Comparison of ENCODE assay signal across 8 mouse cellular contexts in the genomic region with DNA sequence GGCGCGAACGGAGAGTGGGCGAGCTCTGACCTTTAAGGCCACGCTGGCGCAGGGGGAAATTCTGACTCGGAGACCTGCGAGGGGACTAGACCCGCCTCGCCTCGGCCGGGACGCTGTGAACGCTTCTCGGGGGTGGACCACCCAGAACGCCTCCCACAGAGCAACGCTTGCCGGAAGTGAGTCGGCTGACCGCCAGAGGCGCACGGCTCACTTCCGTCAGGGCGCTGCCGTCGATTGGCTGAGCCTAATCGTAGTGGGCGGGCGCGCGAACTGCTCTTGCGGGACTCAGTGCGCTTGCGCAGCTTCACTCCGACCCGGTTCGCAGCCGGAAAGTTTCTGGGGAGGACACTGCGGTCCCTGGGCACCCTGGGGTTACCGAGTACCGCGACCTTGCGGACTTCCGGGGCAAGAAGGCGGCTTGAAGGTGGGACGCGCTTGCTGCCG. TPM values are rescaled to one million over a fixed set of nuclear protein-coding genes. Genes with fewer than 3 reads are reported as not detected.
DNase-seq lines count a peak whose midpoint lies in the region; ATAC-seq lines count a peak whose summit lies in the region.

A gene (minus strand): TSS at position 148 of the 444 bp plus-strand sequence.
A gene (plus strand): TSS at position 273 of the 444 bp plus-strand sequence.

- H3K4me1 ChIP-seq in hindbrain, embryonic 11.5 days (replicated peaks; ENCODE audit: control insufficient read depth, insufficient read depth, low read length), result peaks cover 3% of the 10 kb centered on the region

- H3K27ac ChIP-seq in hindbrain, embryonic 11.5 days (ENCODE audit: low read depth, low read length), result peak within 1 kb of the TSS; percentile 70

- no peaks in the 10 kb centered on the region for H3K36me3 ChIP-seq in hindbrain, embryonic 11.5 days (ENCODE audit: control insufficient read depth, insufficient read depth, low read length)

- no peaks in the 10 kb centered on the region for H3K27me3 ChIP-seq in hindbrain, embryonic 11.5 days (ENCODE audit: control insufficient read depth, insufficient read depth, low read length)

- ATAC-seq in frontal cortex, adult (ENCODE audit: low TSS enrichment), result peak; percentile 73
- peak; percentile 84 for ATAC-seq in hindbrain, embryonic 11.5 days (ENCODE audit: low FRiP score)

- peak; percentile 93 for DNase-seq in MEL-GATA-1-ER (ENCODE audit: extremely low read depth, low read depth)
- peak; percentile 96 for DNase-seq in cerebellum, adult 8-10 months
- peak; percentile 96 for DNase-seq in hindbrain, embryonic 11.5 days (ENCODE audit: low spot score)
- DNase-seq in layer of hippocampus, postnatal 10 days (ENCODE audit: low spot score in 2 of 2), result peak; percentile 95 to 98
- DNase-seq in lung, postnatal 10 days, result peak; percentile 98
- peak; percentile 95 for DNase-seq in ovary, postnatal 36 days (ENCODE audit: low spot score)
- peak; percentile 94 for DNase-seq in thymus, postnatal 25 days

- WGBS in hindbrain, embryonic 11.5 days, result under 1% methylated on average over 48 of the region's 48 CpGs

- no peaks in the 10 kb centered on the region for H3K9me3 ChIP-seq in hindbrain, embryonic 11.5 days (ENCODE audit: control insufficient read depth, low read length)

- peak within 1 kb of the TSS; percentile 61 for H3K4me2 ChIP-seq in hindbrain, embryonic 11.5 days (replicated peaks; ENCODE audit: low read depth, low read length)

- peak within 1 kb of the TSS; percentile 79 for H3K9ac ChIP-seq in hindbrain, embryonic 11.5 days (ENCODE audit: low read depth, low read length)

- H3K4me3 ChIP-seq in hindbrain, embryonic 11.5 days (ENCODE audit: low read depth, low read length), result peak within 1 kb of the TSS; percentile 63

RNA-seq across cellular contexts. Expression of the first gene that starts in this region (rescaled TPM):
- 406 and 416 TPM in 2 replicates for polyA plus RNA-seq in hindbrain, embryonic 11.5 days (2014; fragmentation: Nextera tagmentation; extraction: Ambion mirVana)
- total RNA-seq in layer of hippocampus, postnatal 10 days (2021), result 100 to 1,000 TPM; 253 to 269 TPM

RNA-seq across cellular contexts. Expression of the second gene that starts in this region (rescaled TPM):
- polyA plus RNA-seq in hindbrain, embryonic 11.5 days (2014; fragmentation: Nextera tagmentation; extraction: Ambion mirVana), result 0.21 TPM in 1 of 2 replicates, not detected in the other
- under 1 TPM; 0.38 to 0.39 TPM for total RNA-seq in layer of hippocampus, postnatal 10 days (2021)

Comparison
In these comparisons a context has a peak if more than half of its experiments do, and no peak if none do; other contexts are left out.
1. Peak in every context shown above with its lines: DNase-seq, ATAC-seq, H3K4me3 ChIP-seq and H3K27ac ChIP-seq.